Mouse (Mus musculus): ENCODE data around the gene Tcerg1l.

GRCm38 (mm10) chr7:138237708-138238225 is 159.8 kb downstream of the Tcerg1l start:
- TF ChIP-seq CTCF (IDR thresholded peaks at IDR 0.05; ENCODE audit: extremely low read depth, insufficient read depth, insufficient read length, insufficient replicate concordance), result no peak
- no peak for TF ChIP-seq POLR2A (IDR thresholded peaks at IDR 0.05; ENCODE audit: low read depth, low read length)
